Mouse (Mus musculus) neural tube, embryonic 11.5 days (tissue): ENCODE results near the gene Gstp2. TPM values are rescaled to one million over a fixed set of nuclear protein-coding genes. Genes with fewer than 3 reads are reported as not detected.
"Not testable (repeated sequence)": the region's sequence is repeated elsewhere in the genome, so short reads cannot be mapped to it uniquely, and the experiment has no call there.

Source experiments
- ATAC-seq: fragments of 200-750 bp; cut with Nextera tagmentation; 2 replicates; pipeline ENCODE4 v1.8.0; 2017; ENCODE audit warnings: moderate number of reproducible peaks, mild to moderate bottlenecking, moderate TSS enrichment, moderate library complexity; ENCODE audit not compliant: insufficient read depth, low FRiP score, low TSS enrichment
- DNase-seq: peaks from one replicate; pipeline ENCODE4 v3.0.0-alpha.2; 2015; ENCODE audit warnings: low spot score
- H3K27ac ChIP-seq: fragments of 300-500 bp; sonication (generic); 2 replicates; pipeline ENCODE4 v1.5.1; 2014; ENCODE audit warnings: low read depth, mild to moderate bottlenecking, low read length
- H3K27me3 ChIP-seq: fragments of 300-500 bp; sonication (generic); 2 replicates; pipeline ENCODE4 v1.6.1; 2014; ENCODE audit warnings: mild to moderate bottlenecking, low read length, mixed read lengths; ENCODE audit not compliant: control insufficient read depth, insufficient read depth
- H3K36me3 ChIP-seq: fragments of 300-500 bp; sonication (generic); 2 replicates; pipeline ENCODE4 v1.6.1; 2014; ENCODE audit warnings: mild to moderate bottlenecking, low read length, moderate library complexity, mixed read lengths; ENCODE audit not compliant: control insufficient read depth, insufficient read depth
- H3K4me1 ChIP-seq: fragments of 300-500 bp; sonication (generic); 2 replicates; pipeline ENCODE4 v1.6.1; 2014; ENCODE audit warnings: low read length, mixed read lengths; ENCODE audit not compliant: control insufficient read depth, insufficient read depth
- H3K4me2 ChIP-seq: fragments of 300-500 bp; sonication (generic); 2 replicates; pipeline ENCODE4 v1.6.1; 2014; ENCODE audit warnings: low read depth, mild to moderate bottlenecking, moderate library complexity
- H3K4me3 ChIP-seq: fragments of 300-500 bp; sonication (generic); 2 replicates; pipeline ENCODE4 v1.5.1; 2014; ENCODE audit warnings: low read depth, low read length
- H3K9ac ChIP-seq: fragments of 300-500 bp; sonication (generic); 2 replicates; pipeline ENCODE4 v1.6.1; 2014; ENCODE audit warnings: mild to moderate bottlenecking, low read length
- H3K9me3 ChIP-seq: fragments of 300-500 bp; sonication (generic); 2 replicates; pipeline ENCODE4 v1.6.1; 2016; ENCODE audit warnings: low read length; ENCODE audit not compliant: control insufficient read depth
- WGBS: fragments of 180-500 bp; shearing (Covaris S2); extraction: QIAGEN DNeasy Blood & Tissue Kit; methylation state at CpG from one replicate; pipeline ENCODE4 v1.1.7; 2014; 5-methylcytosine and 5-hydroxymethylcytosine counted together
- polyA plus RNA-seq: library from polyadenylated mRNA; unstranded; fragments of >200 nt; fragmentation: Nextera tagmentation; extraction: Ambion mirVana; gene quantifications from 2 replicates; pipeline ENCODE4 v1.2.1, GENCODE M21; 2014

The Gstp2 gene
- polyA plus RNA-seq, 1 experiment from 2014 or later, result 0.68 TPM

DNA sequence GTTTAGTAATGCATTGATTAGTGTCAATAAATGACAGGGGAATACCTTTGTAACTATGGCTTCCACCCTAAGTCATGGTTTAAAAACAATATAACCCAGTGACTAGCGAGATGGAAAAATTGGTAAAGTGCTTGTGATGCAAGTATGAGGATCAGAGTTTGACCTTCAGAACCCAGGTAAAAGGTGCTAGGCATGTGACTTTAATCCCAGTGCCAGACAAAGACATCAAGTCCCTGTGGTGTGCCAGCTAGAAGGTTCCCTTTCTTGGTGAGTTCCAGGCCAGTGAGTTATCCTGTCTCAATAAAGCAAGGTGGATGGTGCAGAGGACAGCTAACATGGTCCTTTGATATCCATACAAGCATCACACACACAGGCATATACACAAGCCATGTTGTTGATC lies 29.7 kb upstream of the Gstp2 start:
- no peak for ATAC-seq
- H3K4me3 ChIP-seq, result no peak overlapping the region
- no peak overlapping the region for H3K9ac ChIP-seq
- H3K36me3 ChIP-seq, result no peaks in the 10 kb centered on the region
- no peaks in the 10 kb centered on the region for H3K27me3 ChIP-seq
- DNase-seq, result no peak
- WGBS, result 72% methylated on average over 1 of the region's 1 CpGs
- H3K4me1 ChIP-seq, result no peaks in the 10 kb centered on the region
- H3K9me3 ChIP-seq, result no peaks in the 10 kb centered on the region
- H3K27ac ChIP-seq, result no peak overlapping the region
- no peak overlapping the region for H3K4me2 ChIP-seq

GRCm38 (mm10) chr19:4072706-4073424 lies 27.0 kb upstream of the Gstp2 start:
- H3K9ac ChIP-seq, result no peak overlapping the region
- H3K36me3 ChIP-seq, result no peaks in the 10 kb centered on the region
- H3K4me2 ChIP-seq, result no peak overlapping the region
- H3K27ac ChIP-seq, result no peak overlapping the region
- no peaks in the 10 kb centered on the region for H3K27me3 ChIP-seq
- DNase-seq, result no peak
- ATAC-seq, result no peak
- H3K9me3 ChIP-seq, result no peaks in the 10 kb centered on the region
- no peak overlapping the region for H3K4me3 ChIP-seq
- 72% methylated on average over 6 of the region's 6 CpGs for WGBS
- H3K4me1 ChIP-seq, result no peaks in the 10 kb centered on the region

DNA sequence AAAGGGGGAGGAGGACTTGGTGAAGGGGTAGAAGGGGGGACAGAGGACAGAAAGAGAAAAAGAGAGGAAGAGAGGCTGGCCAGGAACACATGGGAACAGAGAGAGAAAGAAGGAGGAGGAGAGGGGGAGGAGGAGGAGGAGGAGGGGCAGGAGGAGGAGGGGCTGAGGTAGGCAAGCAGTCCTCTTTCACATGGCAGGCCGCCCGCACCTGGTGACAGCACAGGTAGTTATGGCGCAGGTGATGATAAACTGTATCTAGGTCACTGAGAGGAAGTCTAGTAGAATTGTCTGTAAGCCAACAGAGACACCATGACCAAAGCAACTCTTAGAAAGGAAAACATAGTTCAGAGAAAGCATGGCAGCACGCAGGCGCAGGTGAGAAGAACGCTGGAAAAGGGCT lies 25.6 kb upstream of the Gstp2 start:
- no peak for ATAC-seq
- H3K4me2 ChIP-seq, result no peak overlapping the region
- no peak overlapping the region for H3K4me3 ChIP-seq
- no peaks in the 10 kb centered on the region for H3K36me3 ChIP-seq
- no peaks in the 10 kb centered on the region for H3K9me3 ChIP-seq
- 92% methylated on average over 6 of the region's 6 CpGs for WGBS
- no peaks in the 10 kb centered on the region for H3K27me3 ChIP-seq
- H3K27ac ChIP-seq, result no peak overlapping the region
- H3K4me1 ChIP-seq, result no peaks in the 10 kb centered on the region
- H3K9ac ChIP-seq, result no peak overlapping the region
- no peak for DNase-seq

- Histone ChIP-seq H3K27me3 (no peaks in the 10 kb centered on the region), H3K27ac (no peak overlapping the region)
- WGBS, result 84% methylated on average over 8 of the region's 8 CpGs
Observed at GRCm38 (mm10) chr19:4070756-4071155, 24.9 kb upstream of the Gstp2 start.

DNA sequence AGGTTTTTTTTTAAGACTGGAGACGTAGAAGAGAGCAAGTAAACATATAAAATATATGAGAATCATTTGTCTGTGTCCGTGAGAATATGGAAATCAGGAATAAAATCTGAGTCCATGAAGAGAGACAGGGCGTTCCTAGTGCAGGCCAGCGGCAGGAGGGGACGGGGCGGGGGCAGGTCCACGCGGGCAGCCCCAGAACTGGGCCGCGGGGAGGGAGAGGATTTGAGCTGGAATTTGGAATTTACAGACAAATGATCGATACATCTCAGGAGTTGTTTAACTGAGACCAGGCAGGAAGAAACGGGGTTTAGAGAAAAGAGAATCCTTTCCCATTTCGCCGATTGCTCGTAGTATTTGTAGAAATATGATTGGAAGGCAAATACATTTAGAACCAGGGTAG lies 24.5 kb upstream of the Gstp2 start:
- Histone ChIP-seq H3K27ac (no peak overlapping the region), H3K27me3 (no peaks in the 10 kb centered on the region), H3K4me3 (no peak overlapping the region), H3K36me3 (no peaks in the 10 kb centered on the region), H3K9me3 (no peaks in the 10 kb centered on the region), H3K4me1 (no peaks in the 10 kb centered on the region), H3K4me2 (no peak overlapping the region), H3K9ac (no peak overlapping the region)
- WGBS, result 74% methylated on average over 15 of the region's 15 CpGs
- ATAC-seq (no peak), DNase-seq (no peak)

More at GRCm38 (mm10) chr19:4070756-4071155, 24.9 kb upstream of the Gstp2 start:
- Histone ChIP-seq H3K36me3 (no peaks in the 10 kb centered on the region), H3K4me1 (no peaks in the 10 kb centered on the region), H3K9me3 (no peaks in the 10 kb centered on the region), H3K4me3 (no peak overlapping the region), H3K4me2 (no peak overlapping the region), H3K9ac (no peak overlapping the region)
- ATAC-seq, result no peak
- no peak for DNase-seq

- Histone ChIP-seq H3K9ac (no peak overlapping the region), H3K27me3 (no peaks in the 10 kb centered on the region), H3K4me2 (no peak overlapping the region), H3K4me3 (no peak overlapping the region), H3K9me3 (no peaks in the 10 kb centered on the region), H3K27ac (no peak overlapping the region), H3K4me1 (no peaks in the 10 kb centered on the region), H3K36me3 (no peaks in the 10 kb centered on the region)
- ATAC-seq (no peak), DNase-seq (no peak)
- WGBS, result 81% methylated on average over 15 of the region's 15 CpGs
Observed at GRCm38 (mm10) chr19:4068717-4069410, 23.0 kb upstream of the Gstp2 start.

GRCm38 (mm10) chr19:4068242-4068641 lies 22.4 kb upstream of the Gstp2 start:
- not testable (repeated sequence) for H3K4me2 ChIP-seq, DNase-seq, H3K27me3 ChIP-seq, H3K9me3 ChIP-seq, H3K27ac ChIP-seq, ATAC-seq, H3K4me1 ChIP-seq, H3K36me3 ChIP-seq, H3K4me3 ChIP-seq, H3K9ac ChIP-seq
- 94% methylated on average over 2 of the region's 2 CpGs for WGBS

GRCm38 (mm10) chr19:4066877-4067276 lies 21.1 kb upstream of the Gstp2 start:
- Histone ChIP-seq H3K27ac (no peak overlapping the region), H3K4me1 (no peaks in the 10 kb centered on the region), H3K4me2 (no peak overlapping the region), H3K4me3 (no peak overlapping the region), H3K27me3 (no peaks in the 10 kb centered on the region), H3K9ac (no peak overlapping the region), H3K36me3 (no peaks in the 10 kb centered on the region), H3K9me3 (no peaks in the 10 kb centered on the region)
- DNase-seq (no peak), ATAC-seq (no peak)

- no peak overlapping the region for H3K27ac ChIP-seq
- ATAC-seq (no peak), DNase-seq (no peak)
- H3K4me2 ChIP-seq, result no peak overlapping the region
- H3K4me3 ChIP-seq, result no peak overlapping the region
- H3K27me3 ChIP-seq, result no peaks in the 10 kb centered on the region
- H3K9me3 ChIP-seq, result no peaks in the 10 kb centered on the region
- H3K9ac ChIP-seq, result no peak overlapping the region
- 83% methylated on average over 6 of the region's 6 CpGs for WGBS
- H3K36me3 ChIP-seq, result no peaks in the 10 kb centered on the region
- H3K4me1 ChIP-seq, result no peaks in the 10 kb centered on the region
Observed at GRCm38 (mm10) chr19:4066280-4066679, 20.5 kb upstream of the Gstp2 start.
